Mouse (Mus musculus) olfactory bulb, adult 2 months (tissue): ENCODE measurements around the gene Ascl1.

Experiments
- CTCF ChIP-seq: fragments of 200-500 bp; IDR thresholded peaks from 2 replicates; pipeline ENCODE4 v1.5.1; 2012; ENCODE audit warnings: low read depth, mild to moderate bottlenecking, low read length, moderate library complexity; ENCODE audit not compliant: insufficient read depth
- POLR2A ChIP-seq: fragments of 200-500 bp; IDR thresholded peaks from 2 replicates; pipeline ENCODE4 v1.6.1; 2012; ENCODE audit warnings: mild to moderate bottlenecking, low read depth, low read length, moderate library complexity; ENCODE audit not compliant: insufficient read depth

DNA sequence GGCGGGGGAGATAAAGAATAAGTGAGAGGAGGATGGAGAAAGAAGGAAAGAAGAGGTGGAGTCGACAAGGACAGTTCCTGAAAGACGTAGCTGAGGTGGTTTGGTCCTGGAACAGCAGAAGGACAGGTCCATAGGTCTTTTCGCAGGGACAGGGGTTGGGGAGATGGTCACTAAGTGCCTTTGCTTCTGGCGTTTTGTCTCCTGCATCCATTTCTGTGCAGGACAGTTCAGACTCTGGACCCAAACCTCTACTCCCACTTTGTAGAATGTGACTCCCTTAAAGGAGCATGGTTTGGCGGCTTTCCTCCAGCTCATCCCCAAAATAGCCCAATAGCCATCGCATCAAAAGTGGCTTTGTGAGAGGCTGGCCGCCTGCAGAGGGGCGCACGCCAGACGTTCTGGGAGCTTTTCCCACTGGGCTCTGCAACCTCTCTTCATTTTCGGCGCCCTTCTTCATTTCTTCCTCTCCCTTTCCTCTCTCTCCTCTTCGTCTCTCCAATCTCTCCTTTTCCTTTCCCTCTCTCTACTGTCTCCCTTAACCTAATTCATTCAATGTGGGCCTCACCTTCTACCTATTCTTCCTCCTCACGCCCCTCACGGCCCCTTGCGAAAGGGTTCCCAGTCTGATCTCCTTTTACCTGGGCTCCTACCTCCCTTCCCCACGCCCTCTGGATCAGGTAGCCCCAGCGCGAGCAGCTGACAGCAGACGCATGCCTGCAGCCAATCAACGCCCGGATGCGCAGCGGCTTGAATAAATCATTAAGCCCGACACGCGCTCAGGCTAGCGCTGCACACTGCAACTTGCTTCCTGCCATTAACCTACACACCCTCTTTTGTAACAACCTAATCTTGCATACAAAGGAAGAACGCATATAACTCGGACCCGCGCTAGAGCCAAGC is 7.5 kb downstream of the Ascl1 start:
- no peak for TF ChIP-seq CTCF
- no peak for TF ChIP-seq POLR2A
